Mouse (Mus musculus) myocyte (in vitro differentiated cells): ENCODE measurements at regions not wholly inside any gene's neighbourhood (a gene's known extent, or its start where the extent isn't known, plus 50 kb on each side); places are given as distances from the start of the nearest gene placed in this dataset.

Source experiments
- H3K27me3 ChIP-seq: one replicate; pipeline ENCODE4 v1.6.1; 2011; ENCODE audit not compliant: control insufficient read depth, insufficient read depth, insufficient read length
- H3K36me3 ChIP-seq: one replicate; pipeline ENCODE4 v1.6.1; 2011; ENCODE audit not compliant: control insufficient read depth, insufficient read depth
- H3K4me2 ChIP-seq: one replicate; pipeline ENCODE4 v1.6.1; 2011; ENCODE audit warnings: low read depth, control low read depth
- H3K4me3 ChIP-seq: one replicate; pipeline ENCODE4 v1.5.1; 2011; ENCODE audit warnings: mild to moderate bottlenecking, control low read depth, moderate library complexity
- H3K79me2 ChIP-seq: one replicate; pipeline ENCODE4 v1.6.1; 2011; ENCODE audit not compliant: control insufficient read depth, insufficient read depth
- H3ac ChIP-seq: one replicate; pipeline ENCODE4 v1.6.1; 2011; ENCODE audit not compliant: control insufficient read depth, insufficient read length
- CEBPB ChIP-seq: IDR thresholded peaks from 2 replicates; pipeline ENCODE4 v1.6.1; 2011; ENCODE audit warnings: mild to moderate bottlenecking, moderate library complexity; ENCODE audit not compliant: poor library complexity, insufficient read depth, severe bottlenecking
- E2F4 ChIP-seq: IDR thresholded peaks from one replicate; pipeline ENCODE4 v1.6.1; 2011; ENCODE audit warnings: mild to moderate bottlenecking, control low read depth, moderate library complexity; ENCODE audit not compliant: insufficient read depth
- MAX ChIP-seq: IDR thresholded peaks from one replicate; pipeline ENCODE4 v1.6.1; 2011; ENCODE audit warnings: low read depth, mild to moderate bottlenecking, control low read depth
- MYOD1 ChIP-seq, 3 experiments: IDR thresholded peaks; one replicate each; pipeline ENCODE4 v1.6.1; 2011; ENCODE audit warnings: control low read depth in 2 of 3, low read depth in 2 of 3, mild to moderate bottlenecking in 2 of 3, moderate library complexity in 1 of 3; ENCODE audit not compliant: insufficient read length in 2 of 3, control insufficient read depth in 1 of 3
- MYOG ChIP-seq, 3 experiments: IDR thresholded peaks; one replicate each; pipeline ENCODE4 v1.6.1; 2011; ENCODE audit warnings: control low read depth in 2 of 3, low read depth in 2 of 3, mild to moderate bottlenecking in 2 of 3; ENCODE audit not compliant: insufficient read length in 2 of 3, control insufficient read depth in 1 of 3, insufficient read depth in 1 of 3
- POLR2A ChIP-seq: IDR thresholded peaks from one replicate; pipeline ENCODE4 v1.6.1; 2011; ENCODE audit warnings: low read depth, mild to moderate bottlenecking, control low read depth, moderate library complexity; ENCODE audit not compliant: insufficient read length
- POLR2AphosphoS2 ChIP-seq: IDR thresholded peaks from one replicate; pipeline ENCODE4 v1.6.1; 2011; ENCODE audit warnings: low read depth, control low read depth; ENCODE audit not compliant: insufficient read length
- REST ChIP-seq: IDR thresholded peaks from one replicate; pipeline ENCODE4 v1.6.1; 2011; ENCODE audit warnings: mild to moderate bottlenecking, control low read depth, moderate library complexity; ENCODE audit not compliant: insufficient read depth, insufficient read length
- SRF ChIP-seq: IDR thresholded peaks from one replicate; pipeline ENCODE4 v1.6.1; 2011; ENCODE audit warnings: low read depth; ENCODE audit not compliant: control insufficient read depth, insufficient read length
- TCF12 ChIP-seq: IDR thresholded peaks from one replicate; pipeline ENCODE4 v1.6.1; 2011; ENCODE audit warnings: mild to moderate bottlenecking, control low read depth; ENCODE audit not compliant: poor library complexity, insufficient read depth, severe bottlenecking
- TCF3 ChIP-seq: IDR thresholded peaks from one replicate; pipeline ENCODE4 v1.6.1; 2011; ENCODE audit warnings: low read depth, control low read depth; ENCODE audit not compliant: insufficient read length
- USF1 ChIP-seq: IDR thresholded peaks from one replicate; pipeline ENCODE4 v1.6.1; 2011; ENCODE audit warnings: low read depth, mild to moderate bottlenecking, control low read depth, moderate library complexity

GRCm38 (mm10) chr3:149148608-149149007, 158.3 kb upstream of the Adgrl2 start:
- Histone ChIP-seq H3K4me3 (no peak overlapping the region), H3K4me2 (no peak overlapping the region), H3K36me3 (no peaks in the 10 kb centered on the region), H3ac (no peak overlapping the region), H3K79me2 (no peaks in the 10 kb centered on the region), H3K27me3 (no peaks in the 10 kb centered on the region)
- TF ChIP-seq CEBPB: no peak
- no peak for TF ChIP-seq MYOD1 (IDR thresholded peaks at IDR 0.05; ENCODE audit: control insufficient read depth in 1 of 3, insufficient read length in 2 of 3, low read depth in 2 of 3)
- TF ChIP-seq REST: no peak
- TF ChIP-seq MYOG (IDR thresholded peaks at IDR 0.05; ENCODE audit: control insufficient read depth in 1 of 3, insufficient read depth in 1 of 3, insufficient read length in 2 of 3, low read depth in 2 of 3): no peak
- no peak for TF ChIP-seq SRF

GRCm38 (mm10) chr3:149147916-149148315, 157.6 kb upstream of the Adgrl2 start:
- Histone ChIP-seq H3K4me2 (no peak overlapping the region), H3K79me2 (no peaks in the 10 kb centered on the region), H3K4me3 (no peak overlapping the region), H3K36me3 (no peaks in the 10 kb centered on the region), H3K27me3 (no peaks in the 10 kb centered on the region), H3ac (no peak overlapping the region)
- TF ChIP-seq SRF: no peak
- TF ChIP-seq MYOD1 (IDR thresholded peaks at IDR 0.05; ENCODE audit: control insufficient read depth in 1 of 3, insufficient read length in 2 of 3, low read depth in 2 of 3): no peak
- no peak for TF ChIP-seq CEBPB
- no peak for TF ChIP-seq TCF3
- no peak for TF ChIP-seq E2F4
- no peak for TF ChIP-seq MYOG (IDR thresholded peaks at IDR 0.05; ENCODE audit: control insufficient read depth in 1 of 3, insufficient read depth in 1 of 3, insufficient read length in 2 of 3, low read depth in 2 of 3)
- TF ChIP-seq POLR2A: no peak
- no peak for TF ChIP-seq POLR2AphosphoS2
- TF ChIP-seq TCF12: no peak
- no peak for TF ChIP-seq REST
- TF ChIP-seq USF1: no peak
- no peak for TF ChIP-seq MAX

- no peaks in the 10 kb centered on the region for H3K27me3 ChIP-seq
- no peak overlapping the region for H3K4me2 ChIP-seq
- H3K36me3 ChIP-seq: no peaks in the 10 kb centered on the region
- H3K79me2 ChIP-seq: no peaks in the 10 kb centered on the region
- H3K4me3 ChIP-seq: no peak overlapping the region
- TF ChIP-seq CEBPB (no peak), USF1 (no peak), E2F4 (no peak), TCF12 (no peak), MAX (no peak), POLR2A (no peak), MYOG (IDR thresholded peaks at IDR 0.05; ENCODE audit: control insufficient read depth in 1 of 3, insufficient read depth in 1 of 3, insufficient read length in 2 of 3, low read depth in 2 of 3) (no peak)
- no peak overlapping the region for H3ac ChIP-seq
Measured at GRCm38 (mm10) chr3:149146673-149147072, 156.3 kb upstream of the Adgrl2 start.

- Histone ChIP-seq H3K4me3 (no peak overlapping the region), H3K36me3 (no peaks in the 10 kb centered on the region), H3K79me2 (no peaks in the 10 kb centered on the region), H3K27me3 (no peaks in the 10 kb centered on the region), H3ac (no peak overlapping the region), H3K4me2 (no peak overlapping the region)
- TF ChIP-seq TCF3 (no peak), SRF (no peak), MAX (no peak), USF1 (no peak), E2F4 (no peak), TCF12 (no peak), MYOD1 (IDR thresholded peaks at IDR 0.05; ENCODE audit: control insufficient read depth in 1 of 3, insufficient read length in 2 of 3, low read depth in 2 of 3) (no peak), MYOG (IDR thresholded peaks at IDR 0.05; ENCODE audit: control insufficient read depth in 1 of 3, insufficient read depth in 1 of 3, insufficient read length in 2 of 3, low read depth in 2 of 3) (no peak), POLR2AphosphoS2 (no peak), POLR2A (no peak), CEBPB (no peak), REST (no peak)
Measured at GRCm38 (mm10) chr3:149140461-149140860, 150.1 kb upstream of the Adgrl2 start.

GRCm38 (mm10) chr3:149134028-149134938, 143.9 kb upstream of the Adgrl2 start:
- Histone ChIP-seq H3K36me3 (no peaks in the 10 kb centered on the region), H3ac (no peak overlapping the region), H3K4me2 (no peak overlapping the region), H3K4me3 (no peak overlapping the region), H3K79me2 (no peaks in the 10 kb centered on the region), H3K27me3 (no peaks in the 10 kb centered on the region)
- TF ChIP-seq TCF3 (no peak), MAX (no peak), POLR2A (no peak), MYOD1 (IDR thresholded peaks at IDR 0.05; ENCODE audit: control insufficient read depth in 1 of 3, insufficient read length in 2 of 3, low read depth in 2 of 3) (no peak), CEBPB (no peak), USF1 (no peak), SRF (no peak), POLR2AphosphoS2 (no peak), MYOG (IDR thresholded peaks at IDR 0.05; ENCODE audit: control insufficient read depth in 1 of 3, insufficient read depth in 1 of 3, insufficient read length in 2 of 3, low read depth in 2 of 3) (no peak), REST (no peak), E2F4 (no peak), TCF12 (no peak)
